Mouse (Mus musculus) hindbrain, embryonic 10.5 days (tissue): ENCODE data around the gene Hist2h2be. TPM values are rescaled to one million over a fixed set of nuclear protein-coding genes. Genes with fewer than 3 reads are reported as not detected.

Source experiments
- DNase-seq: peaks from one replicate; pipeline ENCODE4 v3.0.0-alpha.2; 2017; ENCODE audit warnings: low spot score
- H3K27ac ChIP-seq: fragments of 300-500 bp; sonication (generic); 2 replicates; pipeline ENCODE4 v1.5.1; 2016; ENCODE audit warnings: mild to moderate bottlenecking, moderate library complexity
- H3K27me3 ChIP-seq: fragments of 300-500 bp; sonication (generic); 2 replicates; pipeline ENCODE4 v1.6.1; 2016; ENCODE audit warnings: mild to moderate bottlenecking; ENCODE audit not compliant: poor library complexity, insufficient read depth, severe bottlenecking
- H3K36me3 ChIP-seq: fragments of 300-500 bp; sonication (generic); 2 replicates; pipeline ENCODE4 v1.6.1; 2016; ENCODE audit warnings: mild to moderate bottlenecking, moderate library complexity
- H3K4me1 ChIP-seq: fragments of 300-500 bp; sonication (generic); replicated peaks from 2 replicates; pipeline ENCODE4 v1.6.1; 2016; ENCODE audit warnings: mild to moderate bottlenecking
- H3K4me3 ChIP-seq: fragments of 300-500 bp; sonication (generic); 2 replicates; pipeline ENCODE4 v1.5.1; 2016; ENCODE audit warnings: mild to moderate bottlenecking, moderate library complexity
- H3K9me3 ChIP-seq: fragments of 300-500 bp; sonication (generic); 2 replicates; pipeline ENCODE4 v1.6.1; 2016; ENCODE audit warnings: mild to moderate bottlenecking, moderate library complexity
- WGBS: fragments of 180-500 bp; shearing (Covaris S2); methylation state at CpG from one replicate; pipeline ENCODE4 v1.1.7; 2016; 5-methylcytosine and 5-hydroxymethylcytosine counted together
- polyA plus RNA-seq: library from polyadenylated mRNA; unstranded; fragments of >200 nt; fragmentation: Nextera tagmentation; extraction: Ambion mirVana; gene quantifications from 2 replicates; pipeline ENCODE4 v1.2.1, GENCODE M21; 2016

The Hist2h2be gene
- polyA plus RNA-seq, 1 experiment from 2014 or later, result 6.0 TPM

DNA sequence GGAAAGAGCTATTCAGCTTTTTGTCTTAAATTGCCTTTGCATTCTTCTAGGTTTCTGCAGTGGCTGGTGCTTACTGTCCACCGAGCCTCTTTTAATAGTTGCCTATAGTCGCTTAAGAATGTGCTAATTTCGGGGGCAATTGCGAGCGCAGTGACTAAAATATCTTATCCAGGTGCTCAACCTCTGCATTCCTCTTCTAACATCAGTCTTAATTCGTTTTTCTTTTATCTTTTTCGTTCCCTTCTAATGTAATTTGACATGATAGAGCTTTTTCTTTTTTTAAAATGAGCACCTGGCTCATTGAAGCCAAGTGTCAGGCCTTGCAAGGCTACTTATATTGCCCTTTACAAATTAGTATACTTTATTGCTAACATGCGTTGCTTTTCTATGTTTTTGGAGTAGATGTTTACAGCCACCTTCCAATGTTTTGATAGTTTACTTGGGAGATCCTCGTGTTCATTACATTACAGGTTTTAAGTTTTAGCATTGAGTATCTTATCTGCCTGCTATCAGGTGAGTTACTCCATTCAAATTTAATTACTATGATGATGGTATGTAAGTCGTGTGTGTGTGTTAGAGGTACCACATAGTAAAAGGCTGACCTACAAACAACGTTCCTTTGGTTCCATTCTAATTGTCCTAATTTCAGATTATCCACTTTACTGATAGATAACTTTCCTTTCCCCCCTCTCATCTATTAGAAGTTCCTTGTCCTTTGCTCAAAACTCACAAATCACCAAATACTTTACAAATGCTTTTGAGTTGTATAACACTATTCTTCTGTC lies 26.6 kb downstream of the Hist2h2be start:
- H3K4me3 ChIP-seq, result peak overlapping the region; percentile 59
- H3K36me3 ChIP-seq, result no peaks in the 10 kb centered on the region
- peak overlapping the region; percentile 89 for H3K27ac ChIP-seq
- no peaks in the 10 kb centered on the region for H3K27me3 ChIP-seq
- peaks cover 47% of the 10 kb centered on the region for H3K4me1 ChIP-seq
- DNase-seq, result no peak
- no peaks in the 10 kb centered on the region for H3K9me3 ChIP-seq
- 3% methylated on average over 11 of the region's 11 CpGs for WGBS

DNA sequence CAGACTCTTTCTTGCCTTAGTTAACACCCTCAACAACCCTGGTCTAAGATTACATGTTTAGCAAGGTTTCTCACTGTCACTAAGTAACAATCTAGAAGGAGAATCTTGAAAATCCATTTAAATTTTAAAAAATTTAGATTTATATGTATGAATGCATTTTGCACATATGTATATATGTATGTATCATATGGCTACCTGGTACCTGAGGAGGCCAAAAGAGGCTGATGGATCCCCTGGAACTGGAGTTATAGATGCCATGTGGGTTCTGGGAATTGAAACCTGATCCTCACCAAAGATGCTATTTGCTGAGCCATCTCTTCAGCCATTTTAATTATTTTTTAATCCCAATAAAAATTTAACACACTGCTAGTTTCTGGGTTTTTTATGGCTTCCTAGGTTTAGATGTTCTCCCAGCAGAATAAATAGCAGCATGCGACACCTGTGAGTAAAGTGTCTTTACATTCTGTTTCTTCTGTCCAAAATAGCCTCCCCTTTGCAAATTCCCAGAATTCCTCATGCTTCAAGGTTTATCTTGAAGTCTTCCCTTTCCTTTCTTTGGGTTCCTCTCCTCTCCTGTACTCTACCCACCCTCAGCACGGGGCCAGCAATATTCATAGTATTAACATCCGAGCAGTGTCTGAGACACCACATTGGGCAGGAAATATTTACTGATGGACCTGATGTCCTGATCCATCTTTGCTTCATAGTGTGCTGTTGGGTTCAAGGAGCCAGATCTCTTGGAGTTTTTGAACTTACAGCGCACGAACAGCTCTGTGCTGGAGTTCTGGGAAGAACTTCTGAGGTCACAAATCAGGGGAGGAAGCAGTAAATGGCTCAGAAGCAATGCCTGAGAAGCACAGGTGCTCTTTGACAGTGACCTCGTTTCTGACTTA lies 27.5 kb downstream of the Hist2h2be start:
- H3K4me1 ChIP-seq, result peaks cover 44% of the 10 kb centered on the region
- 50% methylated on average over 6 of the region's 6 CpGs for WGBS

DNA sequence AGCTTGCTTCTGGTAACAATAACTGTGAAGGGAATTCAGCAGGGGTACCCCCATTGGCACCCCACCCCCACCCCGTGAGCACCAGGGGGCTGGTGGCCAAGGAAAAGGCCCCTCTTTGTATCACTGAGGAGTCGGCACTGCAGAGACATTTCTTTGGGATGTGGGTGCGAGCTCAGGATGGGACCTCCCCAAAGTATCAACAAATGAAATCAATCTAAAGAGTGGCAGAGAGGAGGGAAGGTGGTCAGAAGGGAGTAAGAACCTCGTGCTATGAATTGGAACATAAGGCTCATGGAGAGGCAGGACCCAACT lies 28.1 kb downstream of the Hist2h2be start:
- Histone ChIP-seq H3K36me3 (no peaks in the 10 kb centered on the region), H3K27ac (peak overlapping the region; percentile 62), H3K4me1 (peaks cover 39% of the 10 kb centered on the region), H3K27me3 (no peaks in the 10 kb centered on the region), H3K9me3 (no peaks in the 10 kb centered on the region), H3K4me3 (peak overlapping the region; percentile 59)
- 56% methylated on average over 4 of the region's 4 CpGs for WGBS
- no peak for DNase-seq

More for the DNA sequence above, 27.5 kb downstream of the Hist2h2be start:
- Histone ChIP-seq H3K27me3 (no peaks in the 10 kb centered on the region), H3K27ac (peak overlapping the region; percentile 62), H3K9me3 (no peaks in the 10 kb centered on the region), H3K4me3 (peak overlapping the region; percentile 59), H3K36me3 (no peaks in the 10 kb centered on the region)
- DNase-seq, result no peak

DNA sequence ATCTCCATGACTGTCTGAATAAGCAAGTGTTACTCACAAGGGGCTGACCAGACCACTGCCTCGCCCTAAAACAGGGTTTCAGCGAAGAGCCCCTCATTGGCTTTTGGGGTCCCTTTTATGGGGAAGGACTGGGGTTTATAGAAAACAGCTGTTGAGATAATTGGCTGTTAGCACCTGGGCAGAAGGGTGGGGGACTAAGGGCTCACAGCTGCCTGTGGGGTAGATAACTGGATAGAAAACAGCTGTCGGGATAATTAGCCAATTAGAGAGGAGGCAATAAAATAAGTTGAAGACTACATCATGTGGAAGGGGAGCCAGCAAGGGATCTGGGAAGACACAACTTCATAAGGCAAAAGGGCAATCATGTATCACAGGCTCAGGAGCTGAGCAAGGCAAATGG lies 30.0 kb downstream of the Hist2h2be start:
- Histone ChIP-seq H3K36me3 (no peaks in the 10 kb centered on the region), H3K4me1 (peaks cover 33% of the 10 kb centered on the region), H3K27me3 (no peaks in the 10 kb centered on the region), H3K4me3 (no peak overlapping the region), H3K27ac (no peak overlapping the region), H3K9me3 (no peaks in the 10 kb centered on the region)
- DNase-seq, result no peak
- 87% methylated on average over 3 of the region's 3 CpGs for WGBS

DNA sequence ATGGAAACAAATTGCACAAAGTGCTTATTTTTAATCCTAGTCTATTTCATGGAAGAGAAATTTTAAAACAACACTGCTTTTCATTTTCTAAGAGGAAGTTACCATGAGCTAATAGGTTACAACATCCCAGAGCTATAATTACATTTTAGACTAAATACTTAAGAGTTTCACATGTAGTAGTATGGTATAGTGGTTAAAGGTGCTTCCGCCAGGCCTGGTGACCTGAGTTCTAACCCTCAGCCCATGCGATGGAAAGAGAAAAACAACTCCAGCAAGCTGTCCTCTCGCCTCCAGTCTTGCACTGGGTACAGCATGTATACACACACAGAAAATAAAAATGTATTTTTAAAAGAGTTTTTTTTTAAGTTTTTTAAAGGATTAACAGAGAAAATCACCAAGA lies 30.9 kb downstream of the Hist2h2be start:
- Histone ChIP-seq H3K4me1 (peaks cover 33% of the 10 kb centered on the region), H3K36me3 (no peaks in the 10 kb centered on the region), H3K9me3 (no peaks in the 10 kb centered on the region), H3K27me3 (no peaks in the 10 kb centered on the region), H3K4me3 (no peak overlapping the region), H3K27ac (no peak overlapping the region)
- DNase-seq, result no peak
- 94% methylated on average over 3 of the region's 3 CpGs for WGBS

DNA sequence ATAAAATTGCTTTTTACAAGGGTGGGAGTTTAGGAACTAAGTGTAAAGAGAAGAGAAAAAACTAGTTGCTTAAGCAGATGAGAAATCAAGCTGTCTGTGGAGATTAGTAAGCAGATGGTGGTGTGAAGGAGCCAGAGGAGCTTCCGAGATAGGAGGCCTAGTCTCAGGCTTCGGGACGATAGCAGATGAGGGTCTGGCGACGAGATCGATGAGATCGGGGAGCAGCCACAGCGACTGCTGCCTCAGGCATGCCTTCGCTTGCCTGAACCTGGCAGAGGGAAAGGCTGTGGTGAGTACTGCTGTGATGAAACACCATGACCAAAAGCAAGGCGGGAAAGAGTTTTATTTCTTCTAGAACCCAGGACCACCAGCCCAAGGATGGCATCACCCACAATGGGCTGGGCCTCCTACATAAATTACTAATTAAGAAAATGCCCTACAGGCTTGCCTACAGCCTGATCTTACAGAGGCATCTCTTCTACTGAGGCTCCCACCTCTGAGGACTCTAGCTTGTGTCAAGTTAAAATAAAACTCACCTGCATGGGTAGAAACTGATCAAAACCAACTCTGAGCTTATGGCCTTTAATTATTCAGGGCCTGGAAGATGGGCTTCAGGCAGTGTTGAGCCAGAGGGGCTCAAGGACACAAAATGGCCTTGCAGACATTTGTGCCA lies 33.9 kb downstream of the Hist2h2be start:
- DNase-seq, result peak; percentile 50
- Histone ChIP-seq H3K4me3 (no peak overlapping the region), H3K9me3 (no peaks in the 10 kb centered on the region), H3K4me1 (peaks cover 13% of the 10 kb centered on the region; the same call in 1 of the 2 replicates), H3K27me3 (no peaks in the 10 kb centered on the region), H3K36me3 (no peaks in the 10 kb centered on the region), H3K27ac (peak overlapping the region; percentile 56)
- WGBS, result 49% methylated on average over 10 of the region's 10 CpGs

DNA sequence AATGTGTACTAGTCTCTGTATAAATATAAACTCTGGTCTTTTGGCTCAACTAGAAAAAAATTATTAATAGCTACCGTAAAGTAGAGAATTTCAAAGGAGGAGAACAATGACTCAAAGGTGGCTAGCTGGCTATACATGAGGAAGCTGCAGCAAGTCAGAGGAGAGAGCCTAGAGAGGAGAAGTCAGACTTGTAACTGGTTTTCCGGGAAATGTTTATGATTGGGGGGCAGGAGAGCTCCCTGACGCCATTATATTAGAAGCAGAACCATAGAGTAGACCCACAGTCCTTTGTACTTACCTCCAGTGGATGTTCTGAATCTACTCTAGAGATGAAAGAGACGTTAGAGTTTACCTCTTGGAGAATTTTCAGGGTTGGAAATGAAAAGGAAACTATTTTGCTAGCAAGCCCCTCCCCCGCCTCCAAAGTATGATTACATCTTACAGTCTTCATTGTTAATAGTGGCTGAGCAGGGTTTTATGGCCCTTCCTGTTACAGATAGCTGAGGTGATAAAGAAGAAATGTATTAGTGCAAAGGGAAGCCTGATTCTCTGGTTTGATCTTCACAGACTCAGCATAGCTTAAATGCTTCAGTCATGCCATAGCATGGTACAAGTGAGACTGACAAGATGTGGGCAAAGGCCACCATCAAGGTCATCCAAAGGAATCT lies 35.1 kb downstream of the Hist2h2be start:
- Histone ChIP-seq H3K27ac (no peak overlapping the region), H3K9me3 (no peaks in the 10 kb centered on the region), H3K27me3 (no peaks in the 10 kb centered on the region), H3K4me3 (no peak overlapping the region), H3K4me1 (peaks cover 5% of the 10 kb centered on the region; the same call in 1 of the 2 replicates), H3K36me3 (no peaks in the 10 kb centered on the region)
- DNase-seq, result no peak
- 84% methylated on average over 5 of the region's 5 CpGs for WGBS

DNA sequence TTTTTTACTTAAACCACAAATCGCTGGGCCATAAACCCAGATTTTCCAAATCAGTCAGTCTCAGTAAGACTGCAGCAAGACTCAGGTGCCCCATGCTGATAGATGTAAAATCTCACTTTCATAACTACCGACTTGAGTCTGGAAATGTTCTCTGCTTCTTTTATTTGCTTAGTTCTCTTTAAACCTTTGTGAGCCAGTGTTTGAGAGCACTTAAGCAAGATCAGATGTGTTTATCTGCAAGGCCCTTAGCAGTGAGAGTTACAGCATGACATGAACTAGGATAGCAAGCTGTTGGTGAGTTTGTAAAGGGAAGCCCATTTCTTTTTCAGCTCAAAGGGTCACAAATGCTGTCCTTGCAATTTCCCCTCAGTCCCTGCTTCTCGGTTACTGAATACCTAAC lies 36.3 kb downstream of the Hist2h2be start:
- Histone ChIP-seq H3K4me3 (no peak overlapping the region), H3K27me3 (no peaks in the 10 kb centered on the region), H3K27ac (no peak overlapping the region), H3K9me3 (no peaks in the 10 kb centered on the region), H3K4me1 (peaks cover 16% of the 10 kb centered on the region), H3K36me3 (no peaks in the 10 kb centered on the region)
- WGBS, result 80% methylated on average over 3 of the region's 3 CpGs
- DNase-seq, result no peak

DNA sequence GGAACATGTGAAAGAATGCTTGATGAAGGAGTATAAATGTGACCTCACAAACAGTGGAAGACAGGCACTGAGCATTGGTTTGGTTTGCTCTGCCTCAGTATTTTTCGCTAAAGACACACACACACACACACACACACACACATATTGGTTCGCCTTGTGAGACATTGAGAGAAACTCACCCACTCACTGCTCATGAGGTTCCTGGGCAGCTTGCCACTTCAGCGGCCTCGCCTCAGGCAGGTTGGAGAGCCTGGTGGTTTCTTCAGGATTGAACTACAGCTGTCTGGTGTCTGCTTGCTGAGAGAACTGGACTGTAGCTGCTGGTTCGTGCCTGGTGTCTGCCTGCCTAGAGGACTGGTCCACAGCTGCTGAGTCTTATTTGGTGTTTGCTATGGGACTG lies 39.3 kb downstream of the Hist2h2be start:
- DNase-seq, result no peak
- Histone ChIP-seq H3K27ac (no peak overlapping the region), H3K9me3 (no peaks in the 10 kb centered on the region), H3K4me3 (no peak overlapping the region), H3K4me1 (peaks cover 34% of the 10 kb centered on the region), H3K27me3 (no peaks in the 10 kb centered on the region), H3K36me3 (no peaks in the 10 kb centered on the region)
- 87% methylated on average over 5 of the region's 5 CpGs for WGBS

DNA sequence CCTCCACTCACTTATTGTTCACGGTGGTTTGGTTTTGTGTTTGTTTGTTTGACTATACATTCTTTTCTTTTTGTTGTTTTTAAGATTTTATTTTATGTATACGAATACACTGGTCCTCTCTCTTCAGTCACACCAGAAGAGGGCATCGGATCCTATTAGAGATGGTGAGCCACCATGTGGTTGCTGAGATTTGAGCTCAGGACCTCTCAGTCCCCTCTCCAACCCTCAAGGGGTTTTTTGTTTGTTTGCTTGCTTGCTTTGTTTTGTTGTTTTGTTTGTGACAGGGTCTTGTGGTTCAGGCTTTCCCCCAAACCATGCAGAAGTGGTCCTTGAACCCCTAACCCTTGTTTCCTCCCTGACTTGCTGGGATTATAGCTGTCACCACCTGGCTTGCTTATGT lies 40.7 kb downstream of the Hist2h2be start:
- H3K27ac ChIP-seq, result peak overlapping the region; percentile 99
- no peak for DNase-seq
- H3K36me3 ChIP-seq, result no peaks in the 10 kb centered on the region
- H3K4me1 ChIP-seq, result peaks cover 34% of the 10 kb centered on the region
- no peaks in the 10 kb centered on the region for H3K27me3 ChIP-seq
- WGBS, result 50% methylated on average over 3 of the region's 3 CpGs
- no peaks in the 10 kb centered on the region for H3K9me3 ChIP-seq
- peak overlapping the region; percentile 65 for H3K4me3 ChIP-seq

DNA sequence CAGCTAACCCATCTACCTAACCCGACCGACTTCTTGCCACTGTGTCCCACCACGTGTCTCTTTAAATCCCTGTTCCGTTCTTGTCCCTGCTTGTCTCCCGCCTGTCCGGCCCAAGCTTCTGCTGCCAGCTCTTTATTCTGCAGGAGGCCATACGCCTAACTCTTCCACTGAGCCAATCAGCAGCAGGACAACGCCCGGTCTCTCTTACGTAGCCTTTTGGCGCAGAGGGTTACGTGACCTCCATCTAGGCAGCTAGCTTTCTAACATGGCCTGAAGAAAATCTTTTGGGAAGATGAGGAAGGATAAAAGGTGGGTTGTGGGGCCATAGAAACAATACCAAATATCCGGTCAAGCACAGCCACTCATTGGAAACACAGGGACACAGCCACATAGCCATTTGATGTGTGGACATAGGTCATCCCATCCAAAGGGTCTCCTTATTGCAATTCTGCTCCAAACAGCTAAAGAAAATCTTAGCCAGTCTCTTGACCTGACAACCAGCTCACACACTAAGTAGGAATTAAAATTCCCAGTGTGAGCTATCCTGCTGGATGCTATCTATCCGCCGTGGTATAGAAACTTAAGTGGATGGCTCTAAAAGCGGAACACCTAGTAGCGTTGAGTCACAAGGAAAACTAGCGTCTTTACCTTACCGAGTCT lies 41.4 kb downstream of the Hist2h2be start:
- Histone ChIP-seq H3K4me3 (peak overlapping the region; percentile 65), H3K36me3 (no peaks in the 10 kb centered on the region), H3K27ac (peak overlapping the region; percentile 99), H3K27me3 (no peaks in the 10 kb centered on the region), H3K4me1 (peaks cover 38% of the 10 kb centered on the region), H3K9me3 (no peaks in the 10 kb centered on the region)
- peak; percentile 87 for DNase-seq
- 2% methylated on average over 19 of the region's 19 CpGs for WGBS

DNA sequence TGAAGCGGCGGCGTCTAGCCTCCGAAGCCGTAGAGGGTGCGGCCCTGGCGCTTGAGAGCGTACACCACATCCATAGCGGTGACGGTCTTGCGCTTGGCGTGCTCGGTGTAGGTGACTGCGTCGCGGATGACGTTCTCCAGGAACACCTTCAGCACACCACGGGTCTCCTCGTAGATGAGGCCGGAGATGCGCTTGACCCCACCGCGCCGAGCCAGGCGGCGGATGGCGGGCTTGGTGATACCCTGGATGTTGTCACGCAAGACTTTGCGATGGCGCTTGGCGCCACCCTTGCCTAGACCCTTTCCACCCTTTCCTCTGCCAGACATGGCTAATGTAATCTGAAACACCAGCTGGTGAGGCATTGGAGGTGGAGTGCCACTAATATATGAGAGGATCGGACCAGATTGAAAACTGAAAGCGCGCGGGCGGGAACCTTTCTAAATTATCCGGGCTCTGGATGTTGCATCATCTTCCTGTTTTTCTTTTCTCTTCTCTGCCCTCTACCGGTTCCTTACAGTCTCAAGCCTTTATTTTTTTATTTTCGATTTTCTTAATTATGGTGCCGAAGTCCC lies 42.1 kb downstream of the Hist2h2be start, which contains the start of gene Hist2h4:
Hist2h4 (minus strand) TSS at position 333 of the 572 bp plus-strand sequence.
- peak; percentile 95 for DNase-seq
- Histone ChIP-seq H3K4me3 (peak within 1 kb of the TSS; percentile 65), H3K36me3 (no peaks in the 10 kb centered on the region), H3K4me1 (peaks cover 45% of the 10 kb centered on the region), H3K27ac (peak within 1 kb of the TSS; percentile 99), H3K9me3 (no peaks in the 10 kb centered on the region), H3K27me3 (no peaks in the 10 kb centered on the region)
- WGBS, result under 1% methylated on average over 40 of the region's 40 CpGs
